Mouse (Mus musculus): ENCODE data around the gene Pfn3.

Gene Pfn3

DNA sequence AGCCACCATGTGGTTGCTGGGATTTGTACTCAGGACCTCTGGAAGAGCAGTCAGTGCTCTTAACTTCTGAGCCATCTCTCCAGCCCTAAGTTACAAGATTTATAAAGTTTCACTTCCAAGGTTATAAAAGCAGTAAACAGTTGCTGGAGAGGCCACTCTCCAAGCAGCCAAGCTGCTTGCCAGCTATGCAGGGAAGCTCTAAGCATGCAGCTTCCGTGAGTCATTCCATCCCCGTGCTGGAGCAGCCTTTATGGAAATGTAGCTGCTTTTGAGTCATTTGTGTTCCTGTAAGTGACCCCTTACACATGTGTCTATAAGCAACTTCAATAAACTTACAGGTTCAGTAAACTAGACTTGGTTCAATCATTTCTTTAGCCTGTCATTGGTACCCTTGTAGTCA lies 15.5 kb upstream of the Pfn3 start:
- no peak for DNase-seq (ENCODE audit: low read depth, low spot score)

DNA sequence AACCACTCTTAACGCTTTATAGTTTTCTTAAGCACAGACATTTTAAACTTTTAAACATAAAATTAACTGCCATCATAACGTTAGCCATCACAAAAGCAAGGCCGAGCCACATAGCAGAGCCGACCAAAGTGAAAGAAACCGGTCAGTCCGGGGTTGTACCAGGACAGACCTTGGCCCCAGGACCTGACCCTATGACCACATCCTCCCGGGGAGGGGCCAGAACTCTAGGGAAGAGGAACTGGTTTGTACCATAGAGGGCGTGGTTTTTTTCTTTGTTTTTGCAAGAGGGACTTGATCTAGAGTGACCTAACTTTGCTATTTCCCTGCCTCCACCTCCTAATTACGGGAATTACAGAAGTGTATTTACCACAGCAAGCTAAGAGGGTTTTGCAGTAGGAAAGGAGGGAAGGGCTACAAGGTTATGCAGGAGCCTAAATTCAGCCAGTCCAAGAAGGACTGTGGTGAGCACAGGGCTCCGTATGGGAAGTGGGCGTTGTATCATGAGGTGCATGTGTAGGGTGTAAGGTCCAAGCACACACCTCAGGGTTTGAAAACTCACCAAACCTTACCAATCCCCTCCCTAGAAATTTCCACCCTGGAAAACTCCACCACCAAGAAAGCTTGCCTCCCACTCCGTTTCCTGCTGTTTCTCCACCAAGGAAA lies 14.3 kb upstream of the Pfn3 start:
- no peak for DNase-seq (ENCODE audit: low read depth, low spot score)

DNA sequence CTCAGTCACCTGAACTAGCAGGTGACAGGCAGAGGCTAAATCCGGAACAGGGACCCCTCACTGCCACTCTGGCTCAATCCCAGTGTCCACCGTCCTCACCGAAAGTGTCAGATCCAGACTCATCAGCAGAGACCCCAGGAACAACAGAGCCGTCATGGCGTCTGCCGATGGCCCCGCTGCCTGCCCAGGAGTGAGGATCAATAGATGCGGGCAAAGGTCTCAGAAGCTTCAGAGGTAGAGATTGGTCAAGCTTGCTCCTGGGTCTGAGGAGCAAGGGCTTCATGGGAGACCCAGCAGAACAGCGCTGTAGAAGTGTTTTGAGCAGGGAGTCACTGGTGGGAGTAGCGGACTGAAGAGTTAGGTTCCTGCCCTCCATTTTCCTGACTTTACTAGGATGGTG lies 11.6 kb upstream of the Pfn3 start, which contains the start of gene F12:
TSS of gene F12 (minus strand) at position 181 of the 400 bp plus-strand sequence.
- no peak for DNase-seq (ENCODE audit: low read depth, low spot score)

DNA sequence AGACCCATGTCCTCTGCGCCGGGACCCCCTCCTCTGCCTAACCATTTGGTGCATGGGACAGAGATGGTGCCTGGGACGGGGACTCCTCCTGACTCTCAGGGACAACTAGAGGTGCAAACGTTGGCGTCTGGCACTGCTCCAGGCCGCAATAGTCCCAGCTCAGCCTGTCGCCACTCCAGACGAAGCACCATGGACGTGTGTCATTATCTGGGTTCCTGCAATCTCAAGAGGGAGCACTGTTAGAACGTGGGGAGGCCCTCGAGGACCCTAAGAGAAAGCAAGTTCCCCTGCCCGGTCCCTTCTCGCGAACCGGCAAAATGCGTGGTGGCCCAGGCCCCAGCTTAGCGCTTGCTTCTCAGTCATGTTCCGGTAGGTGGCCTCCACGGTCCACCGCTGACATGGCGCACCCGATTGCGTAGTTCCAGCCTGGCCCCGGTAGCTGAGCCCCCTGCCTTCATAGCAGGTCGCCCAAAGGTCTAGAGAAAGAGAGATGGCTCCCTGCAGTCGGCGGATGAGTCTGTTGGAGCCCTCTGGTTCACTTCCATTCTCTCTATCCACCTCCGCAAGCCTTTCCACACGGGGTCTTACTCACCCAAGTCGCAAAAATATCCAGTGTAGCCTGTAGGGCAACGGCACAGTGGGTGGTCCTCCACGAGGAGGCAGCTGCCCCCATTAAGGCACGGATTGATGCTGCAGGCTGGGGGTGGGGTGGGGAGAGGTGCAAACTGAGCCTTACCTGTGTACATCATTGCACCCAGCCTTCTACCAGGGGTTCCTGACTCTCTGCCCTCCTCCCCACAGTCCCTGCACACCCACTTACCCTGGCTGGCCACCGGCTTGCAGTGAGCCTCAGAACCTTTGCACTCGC lies 6.1 kb upstream of the Pfn3 start:
- no peak for DNase-seq (ENCODE audit: low read depth, low spot score)

DNA sequence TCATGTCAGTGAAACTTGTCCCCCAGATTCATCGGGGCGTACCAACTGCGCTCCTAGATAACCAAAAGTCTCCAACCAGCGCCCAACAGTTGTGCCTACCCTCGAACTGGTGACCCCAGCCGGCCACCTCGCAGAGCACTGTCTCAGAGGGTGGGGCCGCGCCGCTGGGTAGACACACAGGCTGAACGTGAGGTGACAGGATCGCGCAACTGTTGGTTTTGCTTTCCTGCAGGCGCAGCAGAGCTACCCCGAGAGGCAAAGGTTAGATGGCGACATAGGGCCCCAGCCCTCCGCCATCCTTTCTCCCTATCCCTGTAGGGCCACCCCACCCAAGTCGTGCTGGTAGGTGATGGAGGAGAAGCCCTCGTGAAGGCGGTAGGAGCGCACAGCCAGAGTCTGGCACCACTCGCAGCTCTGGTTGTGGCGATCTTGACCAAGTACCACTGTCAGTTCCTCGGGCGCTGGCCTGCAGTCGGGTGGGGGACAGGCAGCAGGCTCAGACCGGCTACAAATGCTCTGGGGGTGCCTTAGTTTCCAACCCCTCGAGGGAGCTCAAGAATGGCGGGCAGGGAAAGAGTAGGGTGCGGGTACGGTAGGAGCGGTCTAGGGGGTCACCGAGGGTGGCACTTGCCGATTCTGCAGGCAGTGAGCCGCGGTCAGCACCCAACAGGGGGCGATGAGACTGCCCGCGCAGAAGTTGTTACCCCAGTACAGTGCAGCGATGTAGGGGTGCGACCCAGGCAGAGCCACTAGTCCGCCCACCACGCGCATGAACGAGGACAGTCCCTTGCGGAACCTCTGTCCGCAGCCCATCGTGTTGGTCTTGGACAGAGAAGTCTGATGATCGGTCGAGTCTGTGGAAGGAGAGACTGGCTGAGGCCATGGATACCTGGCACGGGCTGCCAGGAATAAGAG lies 5.2 kb upstream of the Pfn3 start:
- DNase-seq (ENCODE audit: low read depth, low spot score) = no peak

DNA sequence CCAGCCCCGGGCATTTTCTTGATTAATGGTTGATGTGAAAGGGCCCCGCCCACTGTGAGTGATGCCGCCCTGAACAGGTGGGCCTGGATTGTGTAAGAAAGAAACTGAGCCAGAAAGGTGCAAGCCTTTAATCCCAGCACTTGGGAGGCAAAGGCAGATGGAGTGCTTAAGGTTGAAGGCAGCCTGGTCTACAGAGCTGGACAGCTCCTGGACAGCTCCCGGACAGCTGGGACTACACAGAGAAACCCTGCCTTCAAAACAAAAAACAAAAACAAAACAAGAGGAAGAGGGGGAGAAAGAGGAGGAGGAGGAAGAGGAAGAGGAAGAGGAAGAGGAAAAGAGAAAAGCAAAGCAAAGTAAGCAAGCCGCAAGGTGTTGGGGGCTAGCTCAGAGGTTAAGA lies 4.1 kb upstream of the Pfn3 start:
- DNase-seq (ENCODE audit: low read depth, low spot score) = no peak

DNA sequence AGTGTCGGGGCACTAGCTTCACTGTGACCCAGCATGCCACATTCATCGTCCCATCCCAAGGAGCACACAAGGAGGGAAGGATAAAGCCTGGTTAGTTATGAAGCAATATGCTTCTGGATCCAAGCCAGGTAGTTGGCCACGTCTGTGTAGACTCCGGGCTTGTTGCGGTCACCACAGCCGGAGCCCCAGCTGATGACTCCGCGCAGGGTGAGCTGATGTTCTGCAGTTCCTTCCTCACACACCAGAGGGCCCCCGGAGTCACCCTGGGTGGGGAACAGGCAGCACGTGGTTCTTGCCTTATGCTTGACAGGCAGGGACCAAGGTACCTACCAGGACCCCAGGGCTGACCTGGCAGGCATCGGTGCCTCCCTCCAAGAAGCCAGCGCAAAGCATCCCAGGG lies 3.0 kb upstream of the Pfn3 start:
- peak; percentile 69 for DNase-seq (ENCODE audit: low read depth, low spot score)

DNA sequence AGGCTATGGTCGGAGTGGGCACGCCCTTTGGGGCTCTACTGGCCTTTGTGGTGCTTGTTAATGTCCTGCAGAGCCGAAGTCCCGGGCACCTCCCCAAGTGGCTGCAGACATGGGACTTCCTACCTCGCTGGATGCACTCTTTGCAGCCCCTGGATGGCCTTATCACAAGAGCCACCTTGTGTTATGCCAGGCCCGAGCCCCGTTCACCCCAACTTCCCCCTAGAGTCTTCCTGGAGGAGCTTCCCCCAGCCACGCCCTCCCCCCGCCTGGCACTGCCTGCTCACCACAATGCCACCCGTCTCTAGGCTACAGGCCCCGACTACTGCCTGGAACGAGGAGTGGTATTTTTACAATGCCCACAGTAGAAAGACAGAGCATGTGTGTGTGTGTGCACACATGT lies 1.7 kb downstream of the Pfn3 start:
- no peak for DNase-seq (ENCODE audit: low read depth, low spot score)

DNA sequence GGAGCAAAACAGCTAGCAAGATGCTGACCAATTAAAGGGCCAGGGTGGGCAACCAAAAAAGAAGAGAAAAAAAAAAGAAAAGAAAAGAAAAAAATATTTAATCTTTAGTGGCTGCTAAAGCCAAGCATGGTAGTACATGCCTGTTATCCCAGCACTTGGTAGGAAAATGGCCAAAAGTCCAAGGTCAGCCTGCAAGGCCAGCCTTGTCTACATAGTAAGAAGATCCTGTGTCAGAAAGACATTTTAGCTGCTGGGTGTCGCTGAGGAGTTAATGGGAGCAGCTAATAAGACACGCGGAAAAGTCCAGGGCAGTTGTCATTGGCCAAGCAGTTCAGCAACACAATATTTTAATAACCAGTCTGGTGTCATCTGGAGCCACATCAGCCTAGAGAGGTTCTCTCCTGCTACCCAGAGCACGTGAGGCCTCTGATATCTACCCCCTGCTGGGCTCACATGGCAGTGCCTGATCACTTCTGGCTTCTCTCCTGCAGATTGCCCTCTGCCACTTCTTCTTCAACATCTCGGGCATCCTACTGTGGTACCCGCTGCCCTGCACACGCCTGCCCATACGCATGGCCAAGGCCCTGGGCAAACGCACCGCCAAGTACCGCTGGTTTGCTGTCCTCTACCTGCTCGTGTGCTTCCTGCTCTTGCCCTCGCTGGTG lies 2.3 kb downstream of the Pfn3 start:
- DNase-seq (ENCODE audit: low read depth, low spot score) = no peak

DNA sequence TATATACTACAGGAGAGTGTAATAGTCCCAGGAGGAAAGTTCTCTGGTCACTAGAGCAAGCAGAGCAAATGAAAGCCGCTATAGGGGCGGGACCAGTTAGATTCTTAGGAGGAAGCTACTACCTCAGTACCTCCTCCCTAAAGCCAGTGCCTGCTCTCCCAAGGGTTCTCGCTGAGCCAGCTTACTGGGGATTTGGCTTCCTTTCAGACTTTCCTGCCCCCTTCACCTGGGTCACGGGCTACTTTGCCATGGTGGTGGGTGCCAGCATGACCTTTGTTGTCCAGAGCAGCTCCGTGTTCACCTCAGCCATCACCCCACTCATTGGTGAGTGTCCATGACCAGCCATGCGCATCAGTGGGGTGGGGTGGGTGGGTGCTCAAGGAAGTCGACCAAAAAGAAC lies 3.2 kb downstream of the Pfn3 start:
- DNase-seq (ENCODE audit: low read depth, low spot score) = no peak

DNA sequence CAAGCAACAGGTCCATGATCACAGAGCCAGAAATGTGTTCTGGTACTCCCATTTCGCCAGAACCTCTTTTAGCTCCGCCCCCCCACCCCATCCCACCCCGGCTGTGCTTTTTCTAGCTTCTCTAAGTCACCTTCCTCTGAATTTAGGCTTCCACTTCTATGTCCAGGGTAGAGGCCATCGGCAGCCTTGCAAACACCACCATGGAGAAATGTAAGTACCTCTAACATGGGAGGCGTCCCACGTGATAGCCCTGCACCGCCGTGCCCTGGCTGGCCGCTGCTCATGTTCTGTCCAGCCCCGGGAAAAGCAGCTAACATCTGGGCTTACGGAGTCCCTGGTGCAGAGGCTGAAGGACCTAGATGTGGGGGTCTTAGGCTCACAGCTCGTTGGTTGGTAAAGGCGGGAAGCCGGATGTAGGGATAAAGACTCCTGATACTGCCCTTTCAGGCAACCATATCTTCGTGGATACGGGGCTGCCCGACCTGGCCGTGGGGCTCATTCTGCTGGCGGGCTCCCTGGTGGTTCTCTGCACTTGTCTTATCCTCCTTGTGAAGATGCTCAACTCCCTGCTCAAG lies 6.4 kb downstream of the Pfn3 start:
- no peak for DNase-seq (ENCODE audit: low read depth, low spot score)

DNA sequence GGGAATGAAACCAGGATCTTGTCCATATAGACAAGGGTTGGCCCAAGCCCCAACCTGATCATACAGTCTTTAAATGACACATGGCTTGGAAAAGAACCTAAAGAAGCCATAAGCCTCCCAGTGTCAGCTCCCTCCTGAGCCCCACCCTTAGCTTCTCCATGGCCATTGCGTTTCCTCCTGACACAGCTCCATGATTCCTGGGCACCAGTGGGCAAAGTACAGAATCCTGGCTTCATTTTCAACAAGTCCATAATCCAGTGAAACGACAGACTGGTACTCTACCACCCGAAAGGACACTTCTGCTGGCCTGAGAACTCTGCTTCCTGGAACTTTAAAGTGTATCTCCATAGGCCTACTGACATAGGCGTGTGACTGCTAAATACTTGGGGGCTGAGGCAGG lies 7.7 kb downstream of the Pfn3 start:
- no peak for DNase-seq (ENCODE audit: low read depth, low spot score)

DNA sequence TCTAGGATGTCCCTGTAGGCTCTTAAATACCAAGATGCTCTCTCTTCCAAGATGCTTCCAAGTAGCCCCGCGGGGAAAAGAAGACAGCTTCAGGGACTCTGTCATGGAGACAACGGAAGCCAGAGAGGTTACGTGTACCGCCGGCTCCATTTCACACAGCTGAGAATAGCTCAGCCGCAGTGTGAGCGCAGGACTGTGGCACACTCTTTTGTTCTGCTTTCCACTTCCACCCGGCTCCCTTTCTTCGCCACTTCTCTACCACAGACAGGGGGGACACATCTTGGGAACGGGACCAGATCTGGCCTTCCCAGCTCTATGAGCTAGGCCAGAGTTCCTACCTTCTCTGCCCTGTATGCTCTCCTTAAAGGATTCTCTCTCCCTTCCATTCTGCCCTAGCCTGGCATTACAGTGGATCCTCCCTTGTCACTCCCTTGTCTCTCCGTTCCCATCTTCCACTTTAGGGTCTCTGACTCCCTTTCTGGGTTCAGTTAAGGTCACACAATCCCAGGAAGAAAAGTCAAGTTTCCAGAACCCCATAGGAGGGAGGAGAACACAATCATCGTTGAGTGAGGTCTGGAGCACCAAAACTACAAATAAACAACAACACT lies 9.1 kb downstream of the Pfn3 start:
- no peak for DNase-seq (ENCODE audit: low read depth, low spot score)

DNA sequence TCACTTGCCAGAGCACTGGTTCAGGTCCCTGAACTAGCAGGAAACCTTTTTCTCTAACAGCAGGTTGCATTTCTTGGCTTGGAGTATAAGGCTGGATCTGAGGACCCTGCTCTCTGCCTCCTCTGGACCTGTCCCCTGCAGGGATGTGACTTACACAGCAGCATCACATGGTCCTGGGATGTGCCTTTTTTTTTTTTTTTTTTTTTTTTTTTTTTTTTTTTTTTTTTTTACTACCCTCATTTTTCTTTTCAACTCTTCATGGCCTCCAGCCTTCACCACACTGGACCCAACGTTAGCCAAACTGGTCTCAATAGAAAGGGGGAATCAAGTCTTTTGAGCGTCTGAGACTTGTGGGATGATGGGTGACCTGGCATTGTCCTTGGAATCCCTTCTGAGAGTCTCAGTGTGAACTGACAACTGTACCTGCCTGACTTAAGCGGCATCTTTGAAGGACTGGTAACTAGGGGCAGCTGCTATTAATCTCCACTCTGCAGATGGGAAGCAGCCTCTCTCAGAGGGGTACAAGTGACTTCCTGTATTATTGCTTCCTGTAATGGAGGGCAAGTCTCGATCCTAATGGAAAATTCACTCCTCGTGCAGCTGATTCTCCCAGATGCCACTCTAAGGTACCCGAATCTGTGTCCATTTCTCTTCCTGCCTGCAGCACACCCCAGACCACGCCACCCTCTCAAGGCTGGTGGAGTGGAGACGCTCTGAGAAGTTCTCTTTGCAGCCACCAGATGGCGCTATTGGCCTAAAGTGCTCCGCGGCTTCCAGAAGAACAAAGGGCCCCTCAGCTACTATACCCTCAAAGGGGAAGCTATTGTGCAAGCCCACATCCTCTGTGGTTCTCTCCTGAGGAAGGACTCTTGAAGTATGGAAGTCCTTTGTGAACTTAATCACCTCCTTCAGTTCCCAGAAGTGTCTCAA lies 9.9 kb downstream of the Pfn3 start:
- DNase-seq (ENCODE audit: low read depth, low spot score) = peak; percentile 72

DNA sequence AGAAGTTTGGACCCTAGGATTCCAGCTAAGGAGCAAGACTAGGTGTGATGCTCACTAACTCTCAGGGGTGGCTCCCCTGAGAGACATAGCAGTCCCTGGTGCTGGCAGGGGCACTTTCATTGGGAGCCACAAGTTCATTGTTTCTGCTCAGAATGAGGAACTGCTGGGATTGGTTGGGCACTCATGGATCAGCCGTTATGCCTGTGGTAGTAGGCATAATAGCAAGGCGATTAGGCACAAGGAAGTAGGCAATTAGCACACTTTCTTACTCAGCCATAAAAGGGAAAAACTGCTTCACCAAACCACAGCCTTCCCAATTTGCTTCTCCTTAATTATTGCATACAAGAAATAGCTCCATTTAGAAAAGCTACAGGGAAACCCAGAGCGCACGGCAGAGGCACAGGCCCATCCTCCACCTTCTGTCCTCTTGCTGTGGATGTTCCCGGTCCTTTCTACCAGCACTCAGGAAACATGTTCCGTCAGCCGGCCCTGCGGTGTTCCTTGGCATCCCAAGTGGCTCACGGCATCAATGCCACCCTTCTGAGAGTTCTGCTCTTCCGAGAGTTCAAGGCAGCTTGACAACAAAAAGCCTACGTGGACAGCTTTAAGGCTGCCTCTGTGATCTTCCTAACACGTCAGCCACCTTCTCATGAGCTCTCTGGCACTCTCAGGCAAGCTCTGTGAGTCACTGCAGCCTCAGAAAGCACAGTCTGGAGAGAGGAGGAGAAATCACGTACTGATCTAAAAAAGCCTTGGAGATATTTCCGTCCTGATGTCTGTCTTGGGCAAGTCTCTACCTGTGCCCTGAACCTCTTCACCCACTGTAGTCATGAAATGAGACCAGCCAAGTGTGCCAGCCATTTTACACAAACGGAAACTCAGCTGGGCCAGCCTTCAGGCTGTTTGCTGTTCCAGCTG lies 10.8 kb downstream of the Pfn3 start:
- no peak for DNase-seq (ENCODE audit: low read depth, low spot score)

DNA sequence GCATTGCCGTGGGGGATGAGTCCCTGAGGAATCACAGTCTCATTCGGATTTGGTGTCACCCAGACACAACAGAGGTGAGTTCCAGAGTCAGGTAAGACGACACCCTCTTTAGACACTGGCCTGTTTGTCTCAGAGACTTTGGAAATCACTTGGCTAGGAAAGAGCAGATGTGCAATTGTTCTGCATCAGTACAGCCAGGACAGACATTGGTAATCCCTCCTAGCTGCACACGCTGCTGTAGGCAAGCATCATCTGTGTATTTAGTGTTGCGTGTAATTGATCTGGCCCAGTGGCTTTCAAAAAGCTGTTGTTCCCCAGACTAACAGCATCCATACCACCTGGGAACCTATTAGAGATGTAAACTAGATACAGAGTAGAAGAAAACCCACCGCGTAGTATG lies 11.8 kb downstream of the Pfn3 start:
- no peak for DNase-seq (ENCODE audit: low read depth, low spot score)

DNA sequence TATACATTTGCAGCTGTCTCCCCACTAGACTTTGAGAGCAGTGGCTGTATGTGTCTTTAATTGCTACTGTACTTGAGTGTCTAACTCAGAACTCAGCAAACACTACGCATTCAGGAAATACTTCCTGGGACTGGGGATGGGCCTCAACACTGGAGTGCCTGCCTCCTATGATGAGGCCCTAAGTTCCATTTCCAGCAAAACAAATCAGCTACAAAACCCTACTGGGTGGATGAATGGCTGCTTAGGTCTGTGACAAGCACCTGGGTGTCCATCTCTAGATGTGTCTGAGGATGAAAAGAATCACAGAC lies 15.0 kb downstream of the Pfn3 start:
- DNase-seq (ENCODE audit: low read depth, low spot score) = no peak

DNA sequence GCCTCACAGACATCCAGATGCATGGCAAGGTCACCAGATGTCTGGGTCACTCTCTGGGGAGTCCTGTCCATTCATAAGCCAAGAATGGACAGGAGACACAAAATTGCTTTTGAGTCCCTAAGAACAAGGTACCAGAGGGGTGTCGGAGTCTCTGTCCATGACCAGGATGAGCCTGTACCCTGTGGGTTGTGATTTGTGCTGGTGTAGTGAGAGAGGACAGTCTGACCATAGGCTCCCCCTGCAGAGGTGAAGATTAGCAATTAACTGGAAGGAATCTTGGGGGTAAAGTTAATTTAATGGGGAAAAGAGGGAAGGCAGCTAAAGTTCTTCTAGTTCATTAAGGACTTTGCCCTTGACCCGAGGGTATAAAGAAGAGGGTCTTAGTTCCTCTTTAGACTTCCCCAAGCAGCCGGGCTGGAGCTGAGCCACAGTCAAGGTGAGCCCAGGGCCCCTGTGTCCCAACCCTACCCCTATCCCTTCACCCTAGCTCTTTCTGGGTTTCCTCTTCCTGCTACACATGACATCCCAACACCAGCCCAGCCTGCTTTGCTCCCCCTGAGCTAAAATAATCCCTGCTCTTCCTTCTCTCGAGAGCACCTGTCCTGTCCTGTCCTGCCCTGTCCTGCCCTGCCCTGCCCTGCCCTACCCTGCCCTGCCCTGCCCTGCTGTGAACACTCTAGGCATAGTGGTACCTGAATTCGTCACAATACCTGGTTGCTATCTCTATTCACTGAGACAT lies 15.6 kb downstream of the Pfn3 start:
- no peak for DNase-seq (ENCODE audit: low read depth, low spot score)
